Mouse (Mus musculus): ENCODE measurements around the gene Rgmb. TPM values are rescaled to one million over a fixed set of nuclear protein-coding genes. Genes with fewer than 3 reads are reported as not detected.

Rgmb gene
- 101 and 124 TPM in 2 replicates for polyA plus RNA-seq (2016; fragmentation: Nextera tagmentation; extraction: Ambion mirVana)

- Histone ChIP-seq H3K36me3 (no peaks in the 10 kb centered on the region), H3K9me3 (no peaks in the 10 kb centered on the region), H3K27ac (replicated peaks) (peak within 1 kb of the TSS; percentile 94), H3K9ac (replicated peaks) (peak within 1 kb of the TSS; percentile 84), H3K27me3 (no peaks in the 10 kb centered on the region), H3K4me2 (replicated peaks) (peak within 1 kb of the TSS; percentile 77), H3K4me1 (peaks cover 31% of the 10 kb centered on the region), H3K4me3 (peak within 1 kb of the TSS; percentile 70)
- WGBS = under 1% methylated on average over 53 of the region's 55 CpGs
- ATAC-seq (ENCODE audit: low FRiP score, low read depth) = peak; percentile 51
Measured at GRCm38 (mm10) chr17:15830766-15831644, at the start of gene Rgmb. Gene Rgmb (minus strand): TSS chr17:15831039.

DNA sequence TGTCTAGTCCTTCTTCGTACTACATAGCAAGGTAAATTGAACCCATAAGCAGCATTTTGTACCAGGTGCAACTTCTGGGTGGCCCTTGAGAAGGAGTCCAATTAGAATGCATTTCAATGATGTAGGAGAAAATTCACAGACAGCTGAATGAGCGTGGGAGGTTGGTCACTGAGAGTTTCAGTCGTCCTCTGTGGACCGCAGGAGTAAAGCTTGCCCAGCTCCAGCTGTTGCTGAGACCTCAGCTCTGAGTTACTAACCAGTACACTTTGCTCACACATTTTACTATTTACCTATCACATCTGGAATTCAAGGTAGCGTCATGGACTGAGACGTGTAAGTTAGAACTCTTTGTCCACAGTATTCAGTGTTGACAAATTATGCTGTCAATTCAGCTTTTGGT lies 43.9 kb upstream of the Rgmb start:
- Histone ChIP-seq H3K4me3 (no peak overlapping the region), H3K36me3 (no peaks in the 10 kb centered on the region), H3K4me2 (replicated peaks) (no peak overlapping the region), H3K27ac (replicated peaks) (no peak overlapping the region), H3K9me3 (no peaks in the 10 kb centered on the region), H3K4me1 (no peaks in the 10 kb centered on the region), H3K9ac (replicated peaks) (no peak overlapping the region), H3K27me3 (no peaks in the 10 kb centered on the region)
- ATAC-seq (ENCODE audit: low FRiP score, low read depth) = no peak
- WGBS = 86% methylated on average over 6 of the region's 6 CpGs

- H3K4me3 ChIP-seq = no peak overlapping the region
- no peak overlapping the region for H3K4me2 ChIP-seq (replicated peaks)
- no peaks in the 10 kb centered on the region for H3K4me1 ChIP-seq
- H3K36me3 ChIP-seq = no peaks in the 10 kb centered on the region
- H3K27ac ChIP-seq (replicated peaks) = no peak overlapping the region
- ATAC-seq (ENCODE audit: low FRiP score, low read depth) = no peak
- no peaks in the 10 kb centered on the region for H3K27me3 ChIP-seq
- no peak overlapping the region for H3K9ac ChIP-seq (replicated peaks)
- no peaks in the 10 kb centered on the region for H3K9me3 ChIP-seq
Measured at GRCm38 (mm10) chr17:15872093-15872492, 41.3 kb upstream of the Rgmb start.

DNA sequence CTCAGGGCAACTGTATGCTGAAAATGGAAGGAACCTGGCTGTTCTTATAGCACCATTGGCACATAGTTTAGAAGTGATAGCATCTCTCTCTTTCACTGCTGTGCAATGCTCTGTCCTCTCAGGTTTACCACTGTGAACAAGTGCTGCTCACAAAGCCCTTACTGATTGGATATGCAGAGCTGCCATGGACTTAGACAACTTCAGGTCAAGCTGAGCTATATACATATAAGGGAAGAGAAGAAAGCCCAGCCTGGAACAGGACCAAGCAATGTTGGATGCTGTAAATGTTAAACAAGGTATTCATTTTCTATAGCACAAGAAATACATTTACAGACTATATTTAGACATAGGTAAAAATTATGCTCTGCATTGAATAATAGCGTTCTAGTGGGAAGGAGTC lies 34.4 kb upstream of the Rgmb start:
- 98% methylated on average over 1 of the region's 1 CpGs for WGBS
- Histone ChIP-seq H3K4me1 (no peaks in the 10 kb centered on the region), H3K36me3 (no peaks in the 10 kb centered on the region), H3K9ac (replicated peaks) (no peak overlapping the region), H3K9me3 (no peaks in the 10 kb centered on the region), H3K4me2 (replicated peaks) (no peak overlapping the region), H3K4me3 (no peak overlapping the region), H3K27me3 (no peaks in the 10 kb centered on the region), H3K27ac (replicated peaks) (no peak overlapping the region)
- ATAC-seq (ENCODE audit: low FRiP score, low read depth) = no peak

- no peaks in the 10 kb centered on the region for H3K36me3 ChIP-seq
- H3K27ac ChIP-seq (replicated peaks) = no peak overlapping the region
- no peaks in the 10 kb centered on the region for H3K4me1 ChIP-seq
- no peak overlapping the region for H3K4me2 ChIP-seq (replicated peaks)
- no peak overlapping the region for H3K4me3 ChIP-seq
- no peak for ATAC-seq (ENCODE audit: low FRiP score, low read depth)
- 82% methylated on average over 4 of the region's 4 CpGs for WGBS
- H3K9ac ChIP-seq (replicated peaks) = no peak overlapping the region
- no peaks in the 10 kb centered on the region for H3K9me3 ChIP-seq
- no peaks in the 10 kb centered on the region for H3K27me3 ChIP-seq
Measured at GRCm38 (mm10) chr17:15862355-15862754, 31.5 kb upstream of the Rgmb start.

DNA sequence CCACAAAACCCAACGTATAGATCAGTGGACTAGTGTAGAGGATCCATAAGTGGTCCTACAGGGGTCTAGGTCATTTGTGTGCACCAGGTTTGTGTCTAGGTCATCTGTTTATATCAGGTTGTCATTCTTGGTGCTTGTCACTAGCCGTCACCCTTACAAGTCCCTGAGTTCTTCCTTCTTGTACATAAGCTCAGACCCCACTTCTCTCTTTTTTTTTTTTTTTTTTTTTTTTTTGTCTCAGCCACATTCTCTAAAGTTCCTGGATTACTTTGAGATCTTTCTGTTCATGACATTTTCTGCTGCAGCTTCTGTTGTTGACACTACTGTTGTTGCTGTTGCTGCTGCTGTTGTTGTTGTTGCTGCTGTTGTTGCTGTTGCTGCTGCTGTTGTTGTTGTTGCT lies 22.3 kb upstream of the Rgmb start:
- no peak overlapping the region for H3K27ac ChIP-seq (replicated peaks)
- no peaks in the 10 kb centered on the region for H3K4me1 ChIP-seq
- ATAC-seq (ENCODE audit: low FRiP score, low read depth) = no peak
- no peaks in the 10 kb centered on the region for H3K9me3 ChIP-seq
- no peaks in the 10 kb centered on the region for H3K27me3 ChIP-seq
- H3K4me2 ChIP-seq (replicated peaks) = no peak overlapping the region
- H3K36me3 ChIP-seq = no peaks in the 10 kb centered on the region
- no peak overlapping the region for H3K4me3 ChIP-seq
- no peak overlapping the region for H3K9ac ChIP-seq (replicated peaks)
- 70% methylated on average over 2 of the region's 2 CpGs for WGBS

DNA sequence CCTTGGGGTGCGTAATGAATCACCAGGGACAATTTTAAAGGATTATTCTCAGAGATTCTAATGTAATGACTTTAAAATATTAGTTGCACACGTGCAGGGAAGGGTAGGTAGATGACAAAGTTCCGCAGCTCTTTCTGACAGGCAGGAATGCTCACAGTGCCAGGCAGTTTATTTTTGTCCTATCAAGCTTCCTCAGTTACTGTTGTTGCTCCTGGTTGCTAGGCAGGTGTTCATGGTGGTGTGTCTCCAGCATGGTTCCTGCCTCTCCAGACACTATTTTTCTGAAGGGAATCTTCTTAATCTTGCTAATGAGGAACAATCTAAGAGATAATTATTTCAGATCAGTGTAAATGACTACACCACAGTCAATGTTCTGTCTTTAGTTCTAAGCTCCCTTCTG lies 19.7 kb upstream of the Rgmb start:
- no peak overlapping the region for H3K27ac ChIP-seq (replicated peaks)
- no peaks in the 10 kb centered on the region for H3K4me1 ChIP-seq
- H3K36me3 ChIP-seq = no peaks in the 10 kb centered on the region
- no peaks in the 10 kb centered on the region for H3K9me3 ChIP-seq
- no peak overlapping the region for H3K4me2 ChIP-seq (replicated peaks)
- H3K27me3 ChIP-seq = no peaks in the 10 kb centered on the region
- WGBS = 84% methylated on average over 3 of the region's 3 CpGs
- ATAC-seq (ENCODE audit: low FRiP score, low read depth) = no peak
- H3K9ac ChIP-seq (replicated peaks) = no peak overlapping the region
- no peak overlapping the region for H3K4me3 ChIP-seq

DNA sequence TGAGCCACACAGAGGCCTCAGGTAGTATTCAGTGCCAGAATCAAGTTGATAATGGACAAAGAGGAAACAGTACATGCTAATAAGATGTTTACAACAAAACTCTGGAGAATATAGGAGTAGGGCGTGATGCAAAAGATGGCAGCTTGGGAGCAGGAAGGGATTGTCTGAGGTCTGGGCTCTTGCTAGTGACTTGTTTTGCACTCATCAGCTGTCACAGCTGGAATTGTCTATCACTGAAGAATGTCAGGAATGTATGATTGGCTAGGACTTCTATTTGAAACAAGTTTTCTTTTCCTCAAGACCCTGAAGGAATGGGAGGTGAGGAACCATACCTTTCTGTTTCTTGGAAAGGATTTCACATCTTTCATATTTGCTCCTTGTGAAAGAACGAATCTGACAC lies 10.6 kb upstream of the Rgmb start:
- H3K36me3 ChIP-seq = no peaks in the 10 kb centered on the region
- H3K9ac ChIP-seq (replicated peaks) = no peak overlapping the region
- no peaks in the 10 kb centered on the region for H3K9me3 ChIP-seq
- no peak for ATAC-seq (ENCODE audit: low FRiP score, low read depth)
- H3K27ac ChIP-seq (replicated peaks) = no peak overlapping the region
- H3K4me3 ChIP-seq = no peak overlapping the region
- no peak overlapping the region for H3K4me2 ChIP-seq (replicated peaks)
- H3K4me1 ChIP-seq = no peaks in the 10 kb centered on the region
- WGBS = 79% methylated on average over 2 of the region's 2 CpGs
- H3K27me3 ChIP-seq = no peaks in the 10 kb centered on the region

GRCm38 (mm10) chr17:15832398-15832797 lies 1.6 kb upstream of the Rgmb start:
- Histone ChIP-seq H3K27ac (replicated peaks) (0 out of 2 replicates have a peak overlapping the region, but pooled peaks have one; percentile 36), H3K4me1 (peaks cover 27% of the 10 kb centered on the region), H3K4me3 (no peak overlapping the region), H3K9me3 (no peaks in the 10 kb centered on the region), H3K9ac (replicated peaks) (no peak overlapping the region), H3K27me3 (no peaks in the 10 kb centered on the region), H3K4me2 (replicated peaks) (no peak overlapping the region), H3K36me3 (no peaks in the 10 kb centered on the region)
- ATAC-seq (ENCODE audit: low FRiP score, low read depth) = no peak
- 20% methylated on average over 5 of the region's 5 CpGs for WGBS

DNA sequence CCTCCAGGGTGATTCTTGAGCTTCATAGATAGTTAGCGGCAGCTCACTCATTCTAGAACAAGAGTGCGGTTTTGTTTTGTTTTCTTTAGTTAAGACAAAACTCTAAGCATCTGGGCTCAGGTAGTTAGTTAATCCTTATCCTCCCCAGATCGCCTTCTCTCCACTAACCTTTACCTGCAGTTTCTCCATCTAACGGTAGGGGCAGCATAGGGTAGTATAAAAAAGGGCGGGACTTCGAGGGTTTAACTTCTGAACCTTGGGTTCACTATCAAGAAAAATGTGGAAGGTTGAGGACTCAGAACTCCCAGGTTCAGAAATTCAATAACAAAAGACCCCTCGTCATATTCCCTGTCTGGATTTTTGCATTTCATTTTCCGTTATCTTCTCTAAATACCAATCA lies 971 bp upstream of the Rgmb start:
- 11% methylated on average over 8 of the region's 8 CpGs for WGBS

DNA sequence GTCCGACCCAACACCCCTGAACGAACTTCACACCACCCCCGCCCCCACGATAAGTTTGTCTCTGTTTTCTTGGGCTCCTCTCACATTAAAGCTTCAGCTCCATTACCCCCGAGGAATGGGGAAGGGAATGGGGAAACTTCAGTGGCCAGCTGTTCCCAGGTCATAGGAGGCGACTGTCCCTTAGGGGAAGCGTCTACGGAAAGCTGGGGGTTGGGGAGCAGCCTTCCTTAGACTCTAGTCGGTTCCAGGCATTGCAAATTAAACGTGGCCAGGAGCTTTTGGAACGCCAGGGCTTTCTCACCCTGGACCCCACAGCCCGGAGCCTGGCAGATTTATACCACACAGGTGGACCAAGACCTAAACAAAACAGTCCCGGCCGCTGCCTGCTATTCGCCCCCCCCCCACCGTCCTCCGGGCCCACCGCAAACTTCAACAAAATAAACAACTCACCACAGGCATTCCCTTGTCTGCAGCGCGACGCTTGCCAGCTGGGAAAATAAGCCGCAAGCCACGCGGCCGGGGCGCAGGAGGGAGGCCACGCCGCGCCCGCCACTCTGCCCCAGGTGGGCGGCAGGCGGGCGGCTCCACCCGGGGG lies 571 bp downstream of the Rgmb start:
- no peaks in the 10 kb centered on the region for H3K9me3 ChIP-seq
- H3K4me1 ChIP-seq = peaks cover 31% of the 10 kb centered on the region
- peak overlapping the region; percentile 77 for H3K4me2 ChIP-seq (replicated peaks)
- H3K27ac ChIP-seq (replicated peaks) = peak overlapping the region; percentile 94
- ATAC-seq (ENCODE audit: low FRiP score, low read depth) = no peak; the same call in 1 of the 2 replicates
- 1% methylated on average over 33 of the region's 34 CpGs for WGBS
- H3K36me3 ChIP-seq = no peaks in the 10 kb centered on the region
- no peaks in the 10 kb centered on the region for H3K27me3 ChIP-seq
- H3K4me3 ChIP-seq = peak overlapping the region; percentile 70
- H3K9ac ChIP-seq (replicated peaks) = peak overlapping the region; percentile 84

More for the DNA sequence above, 971 bp upstream of the Rgmb start:
- no peak overlapping the region for H3K27ac ChIP-seq (replicated peaks)
- H3K9ac ChIP-seq (replicated peaks) = no peak overlapping the region
- peaks cover 31% of the 10 kb centered on the region for H3K4me1 ChIP-seq
- no peak for ATAC-seq (ENCODE audit: low FRiP score, low read depth)
- no peaks in the 10 kb centered on the region for H3K9me3 ChIP-seq
- H3K4me3 ChIP-seq = no peak overlapping the region
- H3K36me3 ChIP-seq = no peaks in the 10 kb centered on the region
- no peaks in the 10 kb centered on the region for H3K27me3 ChIP-seq
- no peak overlapping the region for H3K4me2 ChIP-seq (replicated peaks)

Measured in midbrain, embryonic 12.5 days (tissue).